Mouse (Mus musculus): ENCODE data around the gene Cpm. TPM values are rescaled to one million over a fixed set of nuclear protein-coding genes. Genes with fewer than 3 reads are reported as not detected.

The Cpm gene
- polyA plus RNA-seq, 1 experiment from 2014 or later, result 32.8 TPM

DNA sequence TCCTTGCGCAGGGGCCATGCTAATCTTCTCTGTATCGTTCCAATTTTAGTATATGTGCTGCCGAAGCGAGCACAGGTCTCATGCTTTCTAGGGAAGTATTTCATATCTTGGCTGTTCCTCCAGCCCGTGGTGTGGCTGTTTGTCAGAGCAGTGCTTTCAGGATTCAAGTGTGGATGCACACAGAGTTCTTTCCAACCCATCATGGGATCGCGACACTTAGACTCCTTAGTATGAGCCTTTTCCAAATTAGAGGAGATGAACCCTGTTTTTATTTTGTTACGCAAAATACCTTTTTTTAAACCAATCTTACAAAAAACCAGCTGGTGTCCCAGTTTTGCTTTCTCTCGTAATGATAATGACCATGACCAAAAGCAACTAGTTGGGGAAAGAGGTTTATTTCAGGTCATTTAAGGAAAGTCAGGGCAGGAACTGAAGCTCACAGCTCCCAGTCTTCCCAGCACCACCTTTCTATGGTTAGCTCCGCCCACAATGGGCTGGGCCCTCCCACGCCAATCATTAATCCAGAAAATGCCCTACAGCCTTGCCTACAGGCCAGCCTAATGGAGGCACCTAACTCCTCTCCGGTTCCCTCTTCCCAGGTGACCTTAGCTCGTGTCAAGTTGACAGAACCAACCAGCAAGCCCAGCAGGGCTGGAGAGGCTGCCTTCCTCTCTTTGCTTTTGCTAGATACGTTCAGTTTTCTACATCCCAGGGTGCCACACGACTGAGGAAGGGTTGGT lies 33.2 kb downstream of the Cpm start:
- no peak overlapping the region for H3K4me3 ChIP-seq (ENCODE audit: low read depth, low read length)
- no peaks in the 10 kb centered on the region for H3K9me3 ChIP-seq (ENCODE audit: control insufficient read depth)
- TF ChIP-seq CTCF (IDR thresholded peaks at IDR 0.05; ENCODE audit: low read depth), result no peak
- ATAC-seq, result peak; percentile 87
- H3K27me3 ChIP-seq (replicated peaks; ENCODE audit: control insufficient read depth, insufficient read depth, low read length), result no peaks in the 10 kb centered on the region
- H3K36me3 ChIP-seq (ENCODE audit: control insufficient read depth, insufficient read depth), result no peaks in the 10 kb centered on the region
- WGBS, result 65% methylated on average over 15 of the region's 15 CpGs
- peak overlapping the region; percentile 59 for H3K4me2 ChIP-seq (replicated peaks; ENCODE audit: low read depth)
- H3K9ac ChIP-seq (ENCODE audit: low read depth, low read length), result no peak overlapping the region
- peak overlapping the region; percentile 84 for H3K27ac ChIP-seq (ENCODE audit: low read depth, low read length)
- 0 out of 2 replicates have a peak, but pooled peaks cover 4% of the 10 kb centered on the region for H3K4me1 ChIP-seq (replicated peaks; ENCODE audit: control insufficient read depth, insufficient read depth, low read length)

DNA sequence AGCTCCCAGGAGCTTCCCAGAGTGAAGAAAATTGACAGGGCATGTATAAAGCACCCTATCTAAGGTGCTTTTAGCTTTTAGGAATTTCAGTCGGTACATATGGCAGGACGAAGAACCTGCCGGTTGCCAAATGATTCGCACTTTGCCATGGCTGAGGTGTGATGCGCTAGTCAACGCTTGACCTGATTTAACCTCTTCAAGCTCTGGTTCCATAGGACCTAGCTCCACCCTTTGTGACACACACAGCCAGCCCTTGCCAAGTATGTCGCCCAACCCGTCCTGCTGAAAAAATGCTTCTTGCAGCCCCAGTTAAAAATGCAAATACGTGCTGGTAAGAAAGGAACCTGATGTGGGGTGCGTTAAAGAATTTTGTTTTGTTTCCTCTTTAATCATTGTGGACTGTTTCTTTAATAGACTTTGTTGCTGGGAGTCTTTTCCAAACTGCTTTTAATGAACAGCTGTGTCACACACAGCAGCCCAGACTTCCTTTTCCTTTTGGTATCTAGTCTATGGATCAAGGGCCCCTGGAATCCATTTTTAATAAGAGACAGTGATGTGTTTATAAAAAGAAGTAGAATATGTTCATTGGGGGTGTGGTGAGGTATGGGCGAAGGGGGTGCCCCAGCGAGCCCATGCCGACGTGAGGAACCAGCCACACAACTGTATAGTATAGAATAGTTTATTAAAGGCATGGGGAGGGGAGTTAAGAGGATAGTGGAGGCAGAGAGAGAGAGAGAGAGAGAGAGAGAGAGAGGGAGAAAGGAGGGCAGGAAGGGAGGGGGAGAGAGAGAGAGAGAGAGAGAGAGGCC lies 34.0 kb downstream of the Cpm start:
- Histone ChIP-seq H3K9me3 (ENCODE audit: control insufficient read depth) (no peaks in the 10 kb centered on the region), H3K36me3 (ENCODE audit: control insufficient read depth, insufficient read depth) (peaks cover 4% of the 10 kb centered on the region; the same call in 1 of the 2 replicates), H3K4me3 (ENCODE audit: low read depth, low read length) (peak overlapping the region; percentile 26; the same call in 1 of the 2 replicates), H3K4me1 (replicated peaks; ENCODE audit: control insufficient read depth, insufficient read depth, low read length) (0 out of 2 replicates have a peak, but pooled peaks cover 4% of the 10 kb centered on the region), H3K9ac (ENCODE audit: low read depth, low read length) (no peak overlapping the region), H3K27ac (ENCODE audit: low read depth, low read length) (peak overlapping the region; percentile 84), H3K27me3 (replicated peaks; ENCODE audit: control insufficient read depth, insufficient read depth, low read length) (no peaks in the 10 kb centered on the region), H3K4me2 (replicated peaks; ENCODE audit: low read depth) (peak overlapping the region; percentile 59)
- no peak for TF ChIP-seq CTCF (IDR thresholded peaks at IDR 0.05; ENCODE audit: low read depth)
- 35% methylated on average over 14 of the region's 14 CpGs for WGBS
- ATAC-seq, result peak; percentile 91

DNA sequence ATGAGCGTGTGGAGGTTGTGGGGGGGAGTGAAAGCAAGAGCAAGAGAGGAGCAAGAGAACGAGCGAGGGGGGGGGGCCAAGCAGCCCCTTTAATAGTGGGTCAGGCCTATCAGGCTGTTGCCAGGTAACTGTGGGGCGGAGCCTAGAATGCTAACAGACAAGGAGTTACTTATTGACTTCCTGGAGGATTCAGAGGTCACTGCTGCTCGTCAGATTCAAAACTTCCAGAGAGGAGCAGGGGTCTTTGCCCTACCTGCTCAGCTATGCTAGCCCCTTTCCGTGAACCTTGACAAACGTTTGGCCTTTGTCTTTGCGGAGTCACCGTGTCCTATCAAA lies 34.5 kb downstream of the Cpm start:
- Histone ChIP-seq H3K4me3 (ENCODE audit: low read depth, low read length) (peak overlapping the region; percentile 26), H3K4me2 (replicated peaks; ENCODE audit: low read depth) (peak overlapping the region; percentile 59), H3K4me1 (replicated peaks; ENCODE audit: control insufficient read depth, insufficient read depth, low read length) (0 out of 2 replicates have a peak, but pooled peaks cover 4% of the 10 kb centered on the region), H3K27me3 (replicated peaks; ENCODE audit: control insufficient read depth, insufficient read depth, low read length) (no peaks in the 10 kb centered on the region), H3K36me3 (ENCODE audit: control insufficient read depth, insufficient read depth) (peaks cover 4% of the 10 kb centered on the region; the same call in 1 of the 2 replicates), H3K27ac (ENCODE audit: low read depth, low read length) (peak overlapping the region; percentile 84; the same call in 1 of the 2 replicates), H3K9ac (ENCODE audit: low read depth, low read length) (no peak overlapping the region), H3K9me3 (ENCODE audit: control insufficient read depth) (no peaks in the 10 kb centered on the region)
- no peak for TF ChIP-seq CTCF (IDR thresholded peaks at IDR 0.05; ENCODE audit: low read depth)
- WGBS, result 8% methylated on average over 9 of the region's 9 CpGs
- peak; percentile 68 for ATAC-seq

DNA sequence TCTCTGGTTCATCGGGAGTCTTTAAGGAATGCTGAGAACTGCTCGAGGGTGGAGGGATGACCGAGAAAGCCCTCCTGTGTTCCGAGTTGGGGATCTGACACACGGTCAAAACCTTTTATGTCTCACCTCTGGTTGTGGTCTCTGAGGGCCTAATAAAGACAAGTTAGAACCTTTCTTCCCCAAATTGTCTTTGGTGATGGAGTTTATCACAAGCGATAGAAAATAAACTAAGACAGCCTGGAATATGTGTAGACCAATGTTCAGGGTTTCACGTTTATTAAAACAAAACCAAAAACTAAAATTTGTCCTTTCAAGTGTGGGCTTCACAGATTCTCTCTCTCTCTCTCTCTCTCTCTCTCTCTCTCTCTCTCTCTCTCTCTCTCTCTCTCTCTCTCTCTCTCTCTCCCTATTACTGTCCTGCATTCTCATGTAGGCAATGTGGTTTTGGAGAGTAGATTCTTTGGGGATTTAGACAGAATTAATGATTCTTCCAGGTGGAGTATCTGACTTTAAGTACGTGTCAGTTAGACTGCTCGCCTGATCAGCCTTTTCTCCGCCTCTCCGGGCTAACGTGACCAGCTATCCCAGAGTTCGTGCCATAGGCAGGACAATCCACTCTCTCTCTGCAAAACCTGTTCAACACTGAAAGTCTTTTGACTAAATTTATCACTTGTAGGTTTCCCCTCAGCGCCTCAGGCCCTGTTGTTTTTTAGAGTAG lies 35.1 kb downstream of the Cpm start:
- H3K27ac ChIP-seq (ENCODE audit: low read depth, low read length), result peak overlapping the region; percentile 84
- peak overlapping the region; percentile 26 for H3K4me3 ChIP-seq (ENCODE audit: low read depth, low read length)
- no peaks in the 10 kb centered on the region for H3K27me3 ChIP-seq (replicated peaks; ENCODE audit: control insufficient read depth, insufficient read depth, low read length)
- no peak overlapping the region for H3K9ac ChIP-seq (ENCODE audit: low read depth, low read length)
- no peaks in the 10 kb centered on the region for H3K9me3 ChIP-seq (ENCODE audit: control insufficient read depth)
- no peak for ATAC-seq
- TF ChIP-seq CTCF (IDR thresholded peaks at IDR 0.05; ENCODE audit: low read depth), result no peak
- H3K4me2 ChIP-seq (replicated peaks; ENCODE audit: low read depth), result peak overlapping the region; percentile 59
- 30% methylated on average over 14 of the region's 14 CpGs for WGBS
- H3K36me3 ChIP-seq (ENCODE audit: control insufficient read depth, insufficient read depth), result peaks cover 4% of the 10 kb centered on the region; the same call in 1 of the 2 replicates
- H3K4me1 ChIP-seq (replicated peaks; ENCODE audit: control insufficient read depth, insufficient read depth, low read length), result peaks cover 7% of the 10 kb centered on the region; the same call in 1 of the 2 replicates

DNA sequence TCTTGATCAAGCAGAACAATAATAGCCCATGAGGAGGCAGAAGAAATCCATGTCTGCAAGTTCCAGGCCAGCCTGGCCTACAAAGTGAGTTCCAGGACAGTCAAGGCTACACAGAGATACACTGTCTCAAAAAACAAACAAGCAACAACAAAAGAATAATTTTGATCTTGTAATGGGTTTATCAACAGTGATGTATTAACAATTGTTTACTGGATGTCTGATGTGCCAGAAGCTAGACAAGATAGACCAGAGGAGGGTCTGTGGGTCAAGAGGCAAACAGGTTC lies 35.6 kb downstream of the Cpm start:
- Histone ChIP-seq H3K9ac (ENCODE audit: low read depth, low read length) (no peak overlapping the region), H3K27ac (ENCODE audit: low read depth, low read length) (peak overlapping the region; percentile 17; the same call in 1 of the 2 replicates), H3K4me2 (replicated peaks; ENCODE audit: low read depth) (no peak overlapping the region), H3K27me3 (replicated peaks; ENCODE audit: control insufficient read depth, insufficient read depth, low read length) (no peaks in the 10 kb centered on the region), H3K4me1 (replicated peaks; ENCODE audit: control insufficient read depth, insufficient read depth, low read length) (peaks cover 10% of the 10 kb centered on the region; the same call in 1 of the 2 replicates), H3K4me3 (ENCODE audit: low read depth, low read length) (no peak overlapping the region), H3K9me3 (ENCODE audit: control insufficient read depth) (no peaks in the 10 kb centered on the region), H3K36me3 (ENCODE audit: control insufficient read depth, insufficient read depth) (peaks cover 4% of the 10 kb centered on the region; the same call in 1 of the 2 replicates)
- ATAC-seq, result no peak
- TF ChIP-seq CTCF (IDR thresholded peaks at IDR 0.05; ENCODE audit: low read depth), result no peak

Measured in intestine, postnatal 0 days (tissue).